ENCODE assay signal across 8 mouse cellular contexts in the genomic region with DNA sequence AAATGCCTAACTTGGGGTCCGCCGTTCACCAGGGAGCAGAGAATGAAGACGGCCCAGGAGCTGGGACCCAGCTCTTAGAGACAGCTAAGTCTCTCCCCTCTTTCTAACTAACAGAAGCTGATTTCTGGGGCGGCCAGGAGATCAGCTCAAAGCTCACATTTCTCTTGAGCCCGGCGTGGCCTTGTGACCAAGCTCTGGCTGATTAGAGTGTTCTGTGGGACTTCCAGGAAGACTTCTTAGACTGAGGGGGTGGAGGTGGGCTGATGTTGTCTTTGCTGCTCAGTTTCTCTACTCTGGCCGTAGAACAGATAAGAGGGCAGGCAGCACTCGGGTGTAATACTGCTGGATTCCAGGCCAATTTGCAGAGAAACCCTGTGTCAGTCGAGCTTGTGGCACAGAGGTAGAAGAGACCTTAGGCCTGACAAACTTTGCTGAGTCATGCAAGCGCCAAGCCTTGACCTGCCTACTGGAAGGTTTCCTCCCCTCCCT.
DNase-seq lines count a peak whose midpoint lies in the region; ATAC-seq and TF ChIP-seq lines count a peak whose summit lies in the region.

No protein-coding gene starts in this region.

- H3K4me2 ChIP-seq in forebrain, embryonic 12.5 days: peak overlapping the region; percentile 43
- H3K4me2 ChIP-seq in hindbrain, postnatal 0 days (ENCODE audit: low read depth, low read length): peak overlapping the region; percentile 30
- H3K4me2 ChIP-seq in liver, embryonic 13.5 days: peak overlapping the region; percentile 56
- H3K4me2 ChIP-seq in neural tube, embryonic 15.5 days: peak overlapping the region; percentile 41

- peaks cover 16% of the 10 kb centered on the region for H3K4me1 ChIP-seq in forebrain, embryonic 12.5 days
- H3K4me1 ChIP-seq in hindbrain, postnatal 0 days (ENCODE audit: insufficient read depth, low read length): peaks cover 4% of the 10 kb centered on the region; the same call in 1 of the 2 replicates
- peaks cover 35% of the 10 kb centered on the region for H3K4me1 ChIP-seq in liver, embryonic 13.5 days (replicated peaks)
- H3K4me1 ChIP-seq in neural tube, embryonic 15.5 days: peaks cover 16% of the 10 kb centered on the region

- ATAC-seq in forebrain, embryonic 12.5 days (ENCODE audit: low FRiP score): peak; percentile 55; the same call in 1 of the 2 replicates
- ATAC-seq in hindbrain, postnatal 0 days: no peak
- peak; percentile 96 for ATAC-seq in liver, embryonic 13.5 days (ENCODE audit: low read depth)
- ATAC-seq in neural tube, embryonic 15.5 days (ENCODE audit: low FRiP score): peak; percentile 38

- no peaks in the 10 kb centered on the region for H3K9me3 ChIP-seq in forebrain, embryonic 12.5 days
- H3K9me3 ChIP-seq in hindbrain, postnatal 0 days (ENCODE audit: low read length): no peaks in the 10 kb centered on the region
- H3K9me3 ChIP-seq in liver, embryonic 13.5 days (replicated peaks): no peaks in the 10 kb centered on the region
- H3K9me3 ChIP-seq in neural tube, embryonic 15.5 days (replicated peaks): no peaks in the 10 kb centered on the region

- peak; percentile 67 for DNase-seq in ES-CJ7 (ENCODE audit: low read depth, low spot score)
- DNase-seq in adrenal gland, postnatal 10 days: peak; percentile 69
- DNase-seq in hindbrain, postnatal 0 days (ENCODE audit: low spot score): peak; percentile 33
- peak; percentile 76 for DNase-seq in liver, embryonic 13.5 days
- DNase-seq in right cerebral cortex, adult 18-20 months: no peak
- no peak for DNase-seq in gastrocnemius, adult 18-20 months (ENCODE audit: low spot score)

- H3K9ac ChIP-seq in forebrain, embryonic 12.5 days: no peak overlapping the region
- H3K9ac ChIP-seq in hindbrain, postnatal 0 days (replicated peaks; ENCODE audit: low read length): no peak overlapping the region
- H3K9ac ChIP-seq in liver, embryonic 13.5 days: peak overlapping the region; percentile 70
- H3K9ac ChIP-seq in neural tube, embryonic 15.5 days (replicated peaks): no peak overlapping the region

- no peak overlapping the region for H3K4me3 ChIP-seq in forebrain, embryonic 12.5 days (replicated peaks)
- H3K4me3 ChIP-seq in hindbrain, postnatal 0 days (ENCODE audit: low read length): no peak overlapping the region
- no peak overlapping the region for H3K4me3 ChIP-seq in liver, embryonic 13.5 days (replicated peaks)
- H3K4me3 ChIP-seq in neural tube, embryonic 15.5 days (replicated peaks): no peak overlapping the region

- H3K27me3 ChIP-seq in forebrain, embryonic 12.5 days: 0 out of 2 replicates have a peak, but pooled peaks cover 4% of the 10 kb centered on the region
- no peaks in the 10 kb centered on the region for H3K27me3 ChIP-seq in hindbrain, postnatal 0 days (ENCODE audit: insufficient read depth, low read length)
- H3K27me3 ChIP-seq in liver, embryonic 13.5 days: no peaks in the 10 kb centered on the region
- no peaks in the 10 kb centered on the region for H3K27me3 ChIP-seq in neural tube, embryonic 15.5 days (replicated peaks)

- WGBS in forebrain, embryonic 12.5 days: 16% methylated on average over 10 of the region's 10 CpGs
- WGBS in hindbrain, postnatal 0 days: 23% methylated on average over 10 of the region's 10 CpGs
- WGBS in liver, embryonic 13.5 days (ENCODE audit: insufficient replicate concordance): 11% methylated on average over 10 of the region's 10 CpGs
- WGBS in neural tube, embryonic 15.5 days: 32% methylated on average over 10 of the region's 10 CpGs

- peak overlapping the region; percentile 77 for H3K27ac ChIP-seq in forebrain, embryonic 12.5 days
- peak overlapping the region; percentile 71 for H3K27ac ChIP-seq in hindbrain, postnatal 0 days
- H3K27ac ChIP-seq in liver, embryonic 13.5 days: peak overlapping the region; percentile 98
- H3K27ac ChIP-seq in neural tube, embryonic 15.5 days (replicated peaks): peak overlapping the region; percentile 71

- no peak for TF ChIP-seq CTCF in hindbrain, postnatal 0 days (IDR thresholded peaks at IDR 0.05; ENCODE audit: low read depth)

- no peaks in the 10 kb centered on the region for H3K36me3 ChIP-seq in forebrain, embryonic 12.5 days (replicated peaks)
- no peaks in the 10 kb centered on the region for H3K36me3 ChIP-seq in hindbrain, postnatal 0 days (ENCODE audit: insufficient read depth, low read length)
- no peaks in the 10 kb centered on the region for H3K36me3 ChIP-seq in liver, embryonic 13.5 days
- no peaks in the 10 kb centered on the region for H3K36me3 ChIP-seq in neural tube, embryonic 15.5 days

Comparison
In these comparisons a context has a peak if more than half of its experiments do, and no peak if none do; other contexts are left out.
1. DNase-seq: peak in ES-CJ7 (single experiment), adrenal gland, postnatal 10 days (single experiment), hindbrain, postnatal 0 days (single experiment) and liver, embryonic 13.5 days (single experiment); none in right cerebral cortex, adult 18-20 months (single experiment) and gastrocnemius, adult 18-20 months (single experiment).
2. Peak in every context shown above with its lines, with median percentiles within 50 percentile points of each other: H3K27ac ChIP-seq and H3K4me2 ChIP-seq.